Mouse (Mus musculus): ENCODE results near the gene Stap2. TPM values are rescaled to one million over a fixed set of nuclear protein-coding genes. Genes with fewer than 3 reads are reported as not detected.

Gene Stap2
- total RNA-seq, 2 experiments from 2014 or later, result 15.9 to 17.9 TPM

Other genes with a start within 250 kb of the Stap2 start
- 1 to 10 TPM; 3.4 to 4.3 TPM for gene Zfp119a, start 126.7 kb downstream of the Stap2 start, total RNA-seq (2021)
- 1 to 10 TPM; 4.6 to 5.3 TPM for gene Zfp959, start 113.5 kb downstream of the Stap2 start, total RNA-seq (2021)
- gene Zfp119b, start 56.1 kb downstream of the Stap2 start, total RNA-seq (2021), result 1 to 10 TPM; 3.3 to 4.1 TPM
- gene Ebi3, start 52.9 kb downstream of the Stap2 start, total RNA-seq (2021), result under 1 TPM; 0.63 to 0.81 TPM
- 10 to 100 TPM; 10.8 to 12.6 TPM for gene Yju2, start 46.5 kb downstream of the Stap2 start, total RNA-seq (2021)
- gene Shd, start 35.1 kb downstream of the Stap2 start, total RNA-seq (2021), result 1 to 10 TPM; 1.3 to 3.1 TPM
- gene Fsd1, start 19.1 kb downstream of the Stap2 start, total RNA-seq (2021), result under 1 TPM in 1 of 2 experiments, not detected in 1; 0.74 TPM
- gene Mpnd, start 127 bp upstream of the Stap2 start, total RNA-seq (2021), result 10 to 100 TPM; 44.1 to 49.9 TPM
- 10 to 100 TPM; 23.0 to 24.1 TPM for gene Sh3gl1, start 31.1 kb upstream of the Stap2 start, total RNA-seq (2021)
- 1 to 10 TPM; 2.6 to 3.4 TPM for gene Chaf1a, start 34.9 kb upstream of the Stap2 start, total RNA-seq (2021)
- gene Ubxn6, start 69.4 kb upstream of the Stap2 start, total RNA-seq (2021), result 10 to 100 TPM; 46.9 to 50.5 TPM
- 10 to 100 TPM; 37.3 to 39.8 TPM for gene Hdgfl2, start 74.0 kb upstream of the Stap2 start, total RNA-seq (2021)
- gene Plin4, start 104.2 kb upstream of the Stap2 start, total RNA-seq (2021), result 100 to 1,000 TPM; 125 to 147 TPM
- gene Plin5, start 112.0 kb upstream of the Stap2 start, total RNA-seq (2021), result 100 to 1,000 TPM; 154 to 166 TPM
- 10 to 100 TPM; 36.7 to 45.8 TPM for gene Lrg1, start 116.4 kb upstream of the Stap2 start, total RNA-seq (2021)
- gene Sema6b, start 134.8 kb upstream of the Stap2 start, total RNA-seq (2021), result 10 to 100 TPM; 14.5 to 14.7 TPM
- gene Tnfaip8l1, start 156.9 kb upstream of the Stap2 start, total RNA-seq (2021), result 1 to 10 TPM; 3.5 to 5.1 TPM
- gene Mydgf, start 178.3 kb upstream of the Stap2 start, total RNA-seq (2021), result 10 to 100 TPM; 33.2 to 34.6 TPM
- gene Dpp9, start 213.3 kb upstream of the Stap2 start, total RNA-seq (2021), result 10 to 100 TPM; 32.8 to 36.6 TPM

Measured in heart, postnatal 14 days (tissue).